Mouse (Mus musculus) cerebellum, postnatal 14 days (tissue): ENCODE measurements at regions not wholly inside any gene's neighbourhood (a gene's known extent, or its start where the extent isn't known, plus 50 kb on each side); places are given as distances from the start of the nearest gene placed in this dataset.

Experiments used
- DNase-seq, 2 experiments: peaks; one replicate each; pipeline ENCODE4 v3.0.0; 2021; ENCODE audit warnings: mixed read lengths in 2 of 2

DNA sequence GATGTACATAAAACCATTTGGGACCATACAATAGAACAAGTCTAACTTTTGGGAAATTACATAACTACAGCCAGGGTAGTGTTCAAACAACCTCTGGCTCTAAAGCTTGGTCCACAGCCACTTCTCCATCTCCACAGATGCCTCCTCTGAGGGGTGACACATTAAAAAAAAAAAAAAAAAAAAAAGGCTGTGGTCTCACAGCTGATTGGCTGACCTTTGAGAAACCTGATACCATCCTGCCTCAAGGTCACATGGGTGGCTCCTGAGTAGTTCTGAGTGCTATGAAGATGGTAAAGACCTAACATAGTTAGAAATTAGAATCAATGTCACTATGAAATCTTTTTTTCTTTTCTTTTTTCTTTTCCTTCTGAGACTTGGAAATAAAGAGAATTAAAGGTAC lies 102.4 kb downstream of the Tmem182 start:
- no peak for DNase-seq

GRCm38 (mm10) chr1:40913591-40913990 lies 108.2 kb downstream of the Tmem182 start:
- DNase-seq, result peak in 1 of 2 experiments; percentile 12

DNA sequence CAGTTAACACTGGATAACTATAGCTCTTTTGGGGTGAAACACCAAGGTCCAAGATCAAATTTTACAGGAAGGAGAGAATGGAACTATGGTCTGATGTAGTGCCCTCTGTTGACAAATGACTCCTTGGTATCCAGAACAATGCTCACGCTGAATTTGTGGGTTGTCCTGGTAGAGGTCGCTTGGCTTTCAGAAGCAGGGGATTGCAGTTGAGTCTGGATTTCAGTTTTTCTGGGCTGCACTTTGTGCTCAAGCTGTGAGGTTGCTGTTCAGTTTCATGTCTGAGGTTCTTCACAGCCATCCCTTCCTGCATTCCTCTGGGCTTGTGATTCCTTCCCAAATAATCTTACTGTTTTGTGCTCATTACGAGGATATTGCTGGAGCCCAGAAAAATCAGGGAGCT lies 118.9 kb downstream of the Tmem182 start:
- no peak for DNase-seq

DNA sequence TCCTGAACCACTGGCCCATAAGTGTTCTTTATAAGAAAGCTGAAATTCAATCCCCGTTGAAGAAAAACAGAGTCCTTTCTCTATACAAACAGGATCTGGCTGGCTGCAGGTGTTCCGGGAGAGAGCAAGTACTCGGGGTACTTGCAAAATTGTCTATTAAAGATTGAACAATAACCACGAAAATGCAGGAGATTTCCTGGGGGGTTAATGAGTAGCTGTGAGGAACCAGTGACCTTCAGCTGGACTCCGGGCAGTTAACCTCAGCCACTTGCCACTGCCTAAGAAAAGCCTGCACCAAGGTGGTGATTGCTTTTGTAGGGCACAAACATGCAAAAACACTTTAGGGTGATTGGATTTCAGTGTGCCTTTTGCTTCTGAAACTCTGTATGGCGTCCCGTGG lies 119.4 kb downstream of the Tmem182 start:
- peak in 1 of 2 experiments; percentile 3 for DNase-seq

DNA sequence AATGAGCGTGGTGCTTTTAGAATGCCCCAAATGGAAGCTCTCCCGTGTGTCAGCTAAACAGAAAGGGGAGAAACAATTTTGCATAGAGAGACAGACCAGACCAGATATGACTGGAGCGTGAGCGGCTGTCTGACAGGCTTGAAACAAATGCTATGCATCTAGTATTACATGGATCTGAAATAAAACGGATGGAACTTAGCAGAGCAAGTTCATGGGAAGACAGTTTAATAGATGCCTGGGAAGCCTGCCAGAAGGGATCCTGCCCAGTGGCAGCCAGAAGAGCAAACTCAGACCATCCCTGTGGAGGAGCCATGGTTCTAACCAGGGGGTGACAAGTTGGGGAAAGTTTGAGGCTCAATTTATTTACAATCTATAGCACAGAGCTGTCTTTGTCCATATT lies 126.0 kb downstream of the Tmem182 start:
- no peak for DNase-seq

- DNase-seq, result no peak
These were observed 131.3 kb downstream of the Tmem182 start for GRCm38 (mm10) chr1:40936729-40937128.

GRCm38 (mm10) chr1:40942751-40943150 lies 137.3 kb downstream of the Tmem182 start:
- no peak for DNase-seq

- no peak for DNase-seq
These were observed 137.8 kb downstream of the Tmem182 start for GRCm38 (mm10) chr1:40943165-40943564.

DNA sequence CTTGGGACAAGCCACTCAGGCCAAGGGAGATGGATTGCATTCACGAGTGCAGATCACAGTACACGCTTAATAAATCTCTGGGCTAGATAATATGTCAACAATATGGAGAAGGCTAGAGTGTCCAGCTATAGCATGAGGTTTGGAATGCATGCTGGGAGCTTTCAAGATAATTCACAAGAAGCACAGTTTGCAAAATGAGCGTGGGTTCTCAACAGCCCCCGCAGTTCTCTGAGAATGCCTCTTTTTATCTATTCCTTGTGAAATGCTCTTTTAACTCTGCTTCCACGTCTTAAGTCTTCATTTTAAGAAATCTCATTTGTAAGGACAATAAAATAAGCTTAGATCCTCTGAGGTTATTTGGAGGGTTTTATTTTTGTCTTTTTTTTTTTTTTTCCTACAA lies 145.2 kb downstream of the Tmem182 start:
- no peak for DNase-seq

- no peak for DNase-seq
These were observed 149.3 kb downstream of the Tmem182 start for GRCm38 (mm10) chr1:40954720-40955163.

GRCm38 (mm10) chr1:40967768-40968504 lies 162.5 kb downstream of the Tmem182 start:
- DNase-seq, result no peak

DNA sequence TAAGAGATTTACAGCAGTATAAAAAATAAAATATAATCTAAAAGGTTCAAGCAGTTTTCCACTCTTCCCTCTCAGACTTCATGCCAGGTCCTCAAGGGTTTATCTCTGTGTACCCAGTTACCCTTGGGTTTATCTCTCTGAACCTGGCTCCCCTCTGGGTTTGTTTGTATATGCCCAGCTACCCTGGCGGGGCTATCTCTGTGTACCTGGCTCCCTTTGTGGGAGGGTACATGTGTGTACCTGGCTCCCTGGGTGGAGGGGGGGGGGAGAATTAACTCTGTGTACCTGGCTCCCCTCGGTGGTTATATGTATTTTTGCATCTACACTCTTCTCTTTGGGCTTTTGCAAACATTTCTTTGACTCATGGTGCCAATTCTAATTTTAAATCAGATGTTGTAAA lies 178.4 kb downstream of the Tmem182 start:
- DNase-seq, result no peak

- DNase-seq, result no peak
These were observed 187.9 kb downstream of the Tmem182 start for GRCm38 (mm10) chr1:40993327-40993726.

GRCm38 (mm10) chr1:41001154-41001949 lies 196.0 kb downstream of the Tmem182 start:
- peak; percentile 68 to 77 for DNase-seq

GRCm38 (mm10) chr1:41002006-41002405 lies 196.6 kb downstream of the Tmem182 start:
- DNase-seq, result no peak

- DNase-seq, result peak in 1 of 2 experiments; percentile 20
These were observed 221.5 kb downstream of the Tmem182 start for GRCm38 (mm10) chr1:41026943-41027342.

- peak; percentile 73 to 80 for DNase-seq
These were observed 222.2 kb downstream of the Tmem182 start for GRCm38 (mm10) chr1:41027540-41027978.

DNA sequence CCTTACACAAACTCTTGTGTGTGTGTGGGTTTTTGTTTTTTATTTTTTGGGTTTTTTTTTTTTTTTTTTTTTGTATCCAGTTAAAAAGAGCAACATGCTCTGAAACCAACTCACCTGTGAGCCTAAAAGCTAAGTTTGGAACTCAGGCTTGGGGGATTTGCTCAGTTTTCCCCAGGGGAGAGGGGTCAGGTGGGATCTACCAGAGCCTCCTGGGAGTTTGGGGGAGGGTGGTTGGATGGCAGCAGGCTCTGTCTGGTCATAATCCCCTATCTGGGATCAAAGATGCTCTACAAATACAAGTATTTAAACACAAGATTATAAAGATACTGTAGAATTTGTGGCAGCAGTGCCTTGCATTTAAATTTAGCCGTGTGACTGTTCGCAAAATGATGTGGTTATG lies 222.6 kb downstream of the Tmem182 start:
- DNase-seq, result peak; percentile 25 to 27

GRCm38 (mm10) chr1:41035085-41035880 lies 229.9 kb downstream of the Tmem182 start:
- no peak for DNase-seq

DNA sequence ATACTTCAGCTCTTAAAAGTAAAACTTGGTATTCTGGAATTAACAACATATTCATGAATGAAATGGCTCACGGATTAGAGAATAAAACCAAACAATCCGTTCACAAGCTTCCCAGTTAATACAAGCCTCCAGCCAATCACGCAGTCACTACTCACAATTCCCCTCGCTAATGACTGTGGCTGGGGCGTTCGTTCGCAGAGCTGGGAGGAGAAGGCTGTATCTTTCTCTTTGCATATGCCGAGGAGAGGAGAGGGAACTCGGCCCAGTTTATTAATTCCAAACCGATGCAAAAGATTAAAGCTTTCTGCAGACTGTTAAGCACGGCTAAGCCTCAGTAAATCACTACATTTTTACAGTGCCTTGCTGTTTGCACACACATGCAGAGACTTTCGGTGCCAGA lies 231.5 kb downstream of the Tmem182 start:
- no peak for DNase-seq

GRCm38 (mm10) chr1:41054426-41054955 lies 249.1 kb downstream of the Tmem182 start:
- no peak for DNase-seq

DNA sequence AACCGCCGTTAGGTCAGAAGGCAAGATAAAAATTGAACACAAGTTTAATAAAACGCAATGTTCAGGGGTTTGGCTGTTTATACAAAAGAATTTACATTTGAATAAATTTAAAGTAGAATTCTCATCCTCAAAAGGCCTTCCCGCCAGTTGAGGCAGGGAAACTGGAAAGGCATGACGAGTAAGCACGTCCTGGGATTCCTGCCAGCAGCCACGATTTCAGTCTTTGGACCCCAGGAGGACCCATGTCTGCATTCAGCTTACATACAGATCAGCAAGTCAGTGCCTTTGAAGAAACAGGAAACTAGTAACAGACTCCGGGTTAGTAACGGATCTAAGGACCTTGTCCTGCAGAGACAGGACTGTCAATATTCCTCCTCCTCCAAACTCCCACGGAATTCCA lies 250.4 kb downstream of the Tmem182 start:
- DNase-seq, result no peak

DNA sequence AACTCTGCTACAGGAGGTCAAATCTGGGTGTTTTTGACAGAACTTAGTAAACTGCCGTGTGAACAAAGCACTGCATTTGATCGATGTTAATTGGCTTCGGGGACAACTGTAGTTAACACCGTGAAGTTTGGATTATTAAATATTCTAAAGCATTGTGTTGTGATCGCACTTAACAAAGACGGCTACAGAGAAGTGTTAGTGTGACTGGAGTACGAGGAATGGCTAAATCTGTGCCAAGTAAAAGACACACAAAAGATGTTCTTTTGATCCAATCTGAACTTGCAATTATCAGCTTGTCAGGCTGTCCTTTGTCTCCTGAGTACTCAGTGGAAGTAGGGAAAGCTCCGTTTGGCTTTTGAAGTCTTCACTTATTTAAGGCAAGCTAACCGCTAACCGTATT lies 259.7 kb downstream of the Tmem182 start:
- no peak for DNase-seq
